Mouse (Mus musculus) midbrain, embryonic 14.5 days (tissue): Measurements from ENCODE around the gene Gm28047. TPM values are rescaled to one million over a fixed set of nuclear protein-coding genes. Genes with fewer than 3 reads are reported as not detected.

Source experiments
- ATAC-seq: fragments of 200-750 bp; cut with Nextera tagmentation; 2 replicates; pipeline ENCODE4 v1.8.0; 2017; ENCODE audit warnings: moderate number of reproducible peaks, moderate library complexity; ENCODE audit not compliant: low FRiP score, low TSS enrichment
- DNase-seq: peaks from one replicate; pipeline ENCODE4 v3.0.0-alpha.2; 2015
- H3K27ac ChIP-seq: fragments of 300-500 bp; sonication (generic); replicated peaks from 2 replicates; pipeline ENCODE4 v1.5.1; 2014; ENCODE audit warnings: mild to moderate bottlenecking, low read depth, low read length, moderate library complexity
- H3K27me3 ChIP-seq: fragments of 300-500 bp; sonication (generic); 2 replicates; pipeline ENCODE4 v1.6.1; 2014; ENCODE audit warnings: low read length, control low read depth, mixed read lengths; ENCODE audit not compliant: control insufficient read depth, insufficient read depth
- H3K36me3 ChIP-seq: fragments of 300-500 bp; sonication (generic); 2 replicates; pipeline ENCODE4 v1.6.1; 2014; ENCODE audit warnings: low read length, control low read depth; ENCODE audit not compliant: control insufficient read depth, insufficient read depth
- H3K4me1 ChIP-seq: fragments of 300-500 bp; sonication (generic); 2 replicates; pipeline ENCODE4 v1.6.1; 2014; ENCODE audit warnings: mild to moderate bottlenecking, antibody characterized with exemption, low read length, control low read depth; ENCODE audit not compliant: control insufficient read depth, insufficient read depth
- H3K4me2 ChIP-seq: fragments of 300-500 bp; sonication (generic); 2 replicates; pipeline ENCODE4 v1.6.1; 2014; ENCODE audit warnings: mild to moderate bottlenecking, low read length, moderate library complexity
- H3K4me3 ChIP-seq: fragments of 300-500 bp; sonication (generic); replicated peaks from 2 replicates; pipeline ENCODE4 v1.5.1; 2014; ENCODE audit warnings: low read depth, low read length
- H3K9ac ChIP-seq: fragments of 300-500 bp; sonication (generic); replicated peaks from 2 replicates; pipeline ENCODE4 v1.6.1; 2014; ENCODE audit warnings: mild to moderate bottlenecking, low read length, moderate library complexity
- H3K9me3 ChIP-seq: fragments of 300-500 bp; sonication (generic); 2 replicates; pipeline ENCODE4 v1.6.1; 2016; ENCODE audit warnings: low read length, control low read depth, mixed read lengths; ENCODE audit not compliant: control insufficient read depth
- WGBS: fragments of 180-500 bp; shearing (Covaris S2); extraction: QIAGEN DNeasy Blood & Tissue Kit; methylation state at CpG from one replicate; pipeline ENCODE4 v1.1.7; 2014; 5-methylcytosine and 5-hydroxymethylcytosine counted together
- polyA plus RNA-seq: library from polyadenylated mRNA; unstranded; fragments of >200 nt; fragmentation: Nextera tagmentation; extraction: Ambion mirVana; gene quantifications from 2 replicates; pipeline ENCODE4 v1.2.1, GENCODE M21; 2014

The Gm28047 gene
- polyA plus RNA-seq, 1 experiment from 2014 or later: not detected

- Histone ChIP-seq H3K4me2 (no peak overlapping the region), H3K9me3 (no peaks in the 10 kb centered on the region)
Observed at GRCm38 (mm10) chr15:102505770-102506463, 119.0 kb downstream of the Gm28047 start.

GRCm38 (mm10) chr15:102505073-102505769 lies 119.6 kb downstream of the Gm28047 start:
- Histone ChIP-seq H3K27ac (no peak overlapping the region), H3K9ac (no peak overlapping the region), H3K27me3 (no peaks in the 10 kb centered on the region), H3K4me1 (peaks cover 12% of the 10 kb centered on the region), H3K4me2 (no peak overlapping the region), H3K9me3 (no peaks in the 10 kb centered on the region), H3K4me3 (no peak overlapping the region), H3K36me3 (peaks cover 71% of the 10 kb centered on the region)
- ATAC-seq (no peak), DNase-seq (no peak)
- WGBS: 80% methylated on average over 12 of the region's 12 CpGs

More at GRCm38 (mm10) chr15:102505770-102506463, 119.0 kb downstream of the Gm28047 start:
- ATAC-seq (no peak), DNase-seq (no peak)
- H3K4me3 ChIP-seq: no peak overlapping the region
- WGBS: 90% methylated on average over 9 of the region's 9 CpGs
- peaks cover 64% of the 10 kb centered on the region for H3K36me3 ChIP-seq
- H3K27me3 ChIP-seq: no peaks in the 10 kb centered on the region
- H3K4me1 ChIP-seq: peaks cover 14% of the 10 kb centered on the region
- H3K27ac ChIP-seq: no peak overlapping the region
- no peak overlapping the region for H3K9ac ChIP-seq

- Histone ChIP-seq H3K27ac (no peak overlapping the region), H3K36me3 (peaks cover 81% of the 10 kb centered on the region), H3K9me3 (no peaks in the 10 kb centered on the region), H3K4me2 (no peak overlapping the region), H3K9ac (no peak overlapping the region), H3K4me3 (no peak overlapping the region), H3K27me3 (no peaks in the 10 kb centered on the region), H3K4me1 (peaks cover 1% of the 10 kb centered on the region)
- WGBS: 92% methylated on average over 9 of the region's 9 CpGs
- DNase-seq (no peak), ATAC-seq (no peak)
Observed at GRCm38 (mm10) chr15:102503924-102504782, 120.7 kb downstream of the Gm28047 start.

- H3K9ac ChIP-seq: no peak within 1 kb of the TSS
Observed at GRCm38 (mm10) chr15:102503447-102503846, 121.4 kb downstream of the Gm28047 start, which contains the start of gene Gm10337. Gm10337 (plus strand) TSS chr15:102503722.

GRCm38 (mm10) chr15:102502254-102502840 lies 122.5 kb downstream of the Gm28047 start:
- H3K9ac ChIP-seq: no peak overlapping the region
- H3K4me3 ChIP-seq: no peak overlapping the region
- no peak overlapping the region for H3K27ac ChIP-seq
- DNase-seq: no peak
- no peak overlapping the region for H3K4me2 ChIP-seq
- H3K36me3 ChIP-seq: peaks cover 81% of the 10 kb centered on the region
- H3K9me3 ChIP-seq: no peaks in the 10 kb centered on the region
- H3K27me3 ChIP-seq: no peaks in the 10 kb centered on the region
- H3K4me1 ChIP-seq: no peaks in the 10 kb centered on the region
- 82% methylated on average over 9 of the region's 9 CpGs for WGBS
- ATAC-seq: no peak

More at GRCm38 (mm10) chr15:102503447-102503846, 121.4 kb downstream of the Gm28047 start, which contains the start of gene Gm10337:
- Histone ChIP-seq H3K27ac (no peak within 1 kb of the TSS), H3K36me3 (peaks cover 83% of the 10 kb centered on the region), H3K9me3 (no peaks in the 10 kb centered on the region), H3K4me1 (no peaks in the 10 kb centered on the region), H3K4me2 (no peak within 1 kb of the TSS), H3K4me3 (no peak within 1 kb of the TSS), H3K27me3 (no peaks in the 10 kb centered on the region)
- DNase-seq: no peak
- no peak for ATAC-seq
- WGBS: 92% methylated on average over 1 of the region's 1 CpGs

- DNase-seq: no peak
- H3K9me3 ChIP-seq: no peaks in the 10 kb centered on the region
- H3K9ac ChIP-seq: no peak overlapping the region
- ATAC-seq: no peak; the same call in 1 of the 2 replicates
- no peak overlapping the region for H3K4me3 ChIP-seq
- H3K27ac ChIP-seq: no peak overlapping the region
- H3K4me2 ChIP-seq: no peak overlapping the region
- peaks cover 90% of the 10 kb centered on the region for H3K36me3 ChIP-seq
- no peaks in the 10 kb centered on the region for H3K4me1 ChIP-seq
- WGBS: 90% methylated on average over 19 of the region's 19 CpGs
- H3K27me3 ChIP-seq: no peaks in the 10 kb centered on the region
Observed at GRCm38 (mm10) chr15:102501084-102501814, 123.6 kb downstream of the Gm28047 start.

- no peak overlapping the region for H3K4me2 ChIP-seq
- no peaks in the 10 kb centered on the region for H3K27me3 ChIP-seq
- no peak overlapping the region for H3K27ac ChIP-seq
- H3K9me3 ChIP-seq: no peaks in the 10 kb centered on the region
- WGBS: 91% methylated on average over 5 of the region's 5 CpGs
- H3K9ac ChIP-seq: no peak overlapping the region
- peaks cover 93% of the 10 kb centered on the region for H3K36me3 ChIP-seq
- H3K4me3 ChIP-seq: no peak overlapping the region
- ATAC-seq (no peak), DNase-seq (no peak)
- no peaks in the 10 kb centered on the region for H3K4me1 ChIP-seq
Observed at GRCm38 (mm10) chr15:102500479-102500878, 124.4 kb downstream of the Gm28047 start.

GRCm38 (mm10) chr15:102499851-102500250 lies 125.0 kb downstream of the Gm28047 start:
- H3K9me3 ChIP-seq: no peaks in the 10 kb centered on the region
- no peak for ATAC-seq
- H3K27me3 ChIP-seq: no peaks in the 10 kb centered on the region
- DNase-seq: no peak
- H3K9ac ChIP-seq: no peak overlapping the region
- H3K27ac ChIP-seq: no peak overlapping the region
- peaks cover 93% of the 10 kb centered on the region for H3K36me3 ChIP-seq
- H3K4me1 ChIP-seq: no peaks in the 10 kb centered on the region
- no peak overlapping the region for H3K4me2 ChIP-seq
- WGBS: 92% methylated on average over 6 of the region's 6 CpGs
- H3K4me3 ChIP-seq: no peak overlapping the region
